15 mouse cellular contexts compared by ENCODE assay signal in genomic region chr1:177448921-177449320, GRCm38 (mm10). TPM values are rescaled to one million over a fixed set of nuclear protein-coding genes. Genes with fewer than 3 reads are reported as not detected.
DNase-seq lines count a peak whose midpoint lies in the region; ATAC-seq and TF ChIP-seq lines count a peak whose summit lies in the region.
"Had no signal": no experiment of that assay in that cellular context is flagged by ENCODE, and none has a peak within 500 bp of the region (broad histone marks: within the 10 kb centered on the region; RNA-seq: fewer than 3 reads in every experiment).

No protein-coding gene starts in this region.

- H3K27ac ChIP-seq in left cerebral cortex, adult 2 months: peak overlapping the region; percentile 91
- peak overlapping the region; percentile 96 for H3K27ac ChIP-seq in forebrain, embryonic 14.5 days (ENCODE audit: low read depth, low read length)
- no peak overlapping the region for H3K27ac ChIP-seq in hindbrain, embryonic 16.5 days (ENCODE audit: low read depth, low read length)
- no peak overlapping the region for H3K27ac ChIP-seq in neural tube, embryonic 13.5 days (replicated peaks)
- H3K27ac ChIP-seq in intestine, embryonic 16.5 days (ENCODE audit: low read length): no peak overlapping the region
- H3K27ac ChIP-seq: liver, embryonic 12.5 days had no signal

- no peak for ATAC-seq in forebrain, embryonic 14.5 days
- no peak for ATAC-seq in hindbrain, embryonic 16.5 days
- ATAC-seq in neural tube, embryonic 13.5 days (ENCODE audit: low read depth): no peak
- ATAC-seq in intestine, embryonic 16.5 days: no peak

- H3K27me3 ChIP-seq in forebrain, embryonic 14.5 days (replicated peaks; ENCODE audit: control insufficient read depth, insufficient read depth, low read length): no peaks in the 10 kb centered on the region
- H3K27me3 ChIP-seq in hindbrain, embryonic 16.5 days (replicated peaks; ENCODE audit: control insufficient read depth, insufficient read depth, low read length): no peaks in the 10 kb centered on the region
- H3K27me3 ChIP-seq in neural tube, embryonic 13.5 days: no peaks in the 10 kb centered on the region
- no peaks in the 10 kb centered on the region for H3K27me3 ChIP-seq in intestine, embryonic 16.5 days (replicated peaks; ENCODE audit: control insufficient read depth, insufficient read depth, low read length)
- H3K27me3 ChIP-seq: liver, embryonic 12.5 days had no signal

- DNase-seq in left cerebral cortex, adult 2 months (ENCODE audit: extremely low spot score in 1 of 2, low spot score in 2 of 2): no peak
- DNase-seq in left cerebral cortex, adult 8-10 months (ENCODE audit: low spot score in 2 of 2): no peak
- DNase-seq in forebrain, embryonic 14.5 days (ENCODE audit: low spot score): no peak
- DNase-seq in kidney, adult 8-10 months: no peak
- no peak for DNase-seq in heart, adult 9 months (ENCODE audit: low spot score in 2 of 2)
- DNase-seq: adrenal gland, postnatal 25 days; heart, adult 18-20 months; kidney, adult 9 months; thymus, adult 2 months had no signal

- H3K4me1 ChIP-seq in forebrain, embryonic 14.5 days (ENCODE audit: control insufficient read depth, insufficient read depth, low read length): peaks cover 38% of the 10 kb centered on the region
- peaks cover 16% of the 10 kb centered on the region for H3K4me1 ChIP-seq in hindbrain, embryonic 16.5 days (ENCODE audit: control insufficient read depth, insufficient read depth, low read depth, low read length)
- peaks cover 62% of the 10 kb centered on the region for H3K4me1 ChIP-seq in neural tube, embryonic 13.5 days (replicated peaks)
- H3K4me1 ChIP-seq in intestine, embryonic 16.5 days (ENCODE audit: control insufficient read depth, insufficient read depth, low read length): peaks cover 3% of the 10 kb centered on the region; the same call in 1 of the 2 replicates

- H3K9ac ChIP-seq in forebrain, embryonic 14.5 days (ENCODE audit: low read length): peak overlapping the region; percentile 98
- no peak overlapping the region for H3K9ac ChIP-seq in hindbrain, embryonic 16.5 days (ENCODE audit: low read depth, low read length)
- H3K9ac ChIP-seq in neural tube, embryonic 13.5 days: 0 out of 2 replicates have a peak overlapping the region, but pooled peaks have one; percentile 12
- H3K9ac ChIP-seq in intestine, embryonic 16.5 days (ENCODE audit: low read depth, low read length): no peak overlapping the region
- H3K9ac ChIP-seq: liver, embryonic 12.5 days had no signal

- peak overlapping the region; percentile 75 for H3K4me3 ChIP-seq in left cerebral cortex, adult 2 months
- peak overlapping the region; percentile 85 for H3K4me3 ChIP-seq in forebrain, embryonic 14.5 days (ENCODE audit: low read depth, low read length)
- H3K4me3 ChIP-seq in hindbrain, embryonic 16.5 days (ENCODE audit: low read length): peak overlapping the region; percentile 20
- H3K4me3 ChIP-seq in neural tube, embryonic 13.5 days: peak overlapping the region; percentile 15
- H3K4me3 ChIP-seq in intestine, embryonic 16.5 days (ENCODE audit: low read length): no peak overlapping the region
- H3K4me3 ChIP-seq: erythroblast, embryonic 14.5 days; liver, embryonic 12.5 days had no signal

- TF ChIP-seq CTCF in left cerebral cortex, adult 2 months (IDR thresholded peaks at IDR 0.05): no peak

- H3K9me3 ChIP-seq in forebrain, embryonic 14.5 days (replicated peaks; ENCODE audit: control insufficient read depth, low read length): no peaks in the 10 kb centered on the region
- no peaks in the 10 kb centered on the region for H3K9me3 ChIP-seq in hindbrain, embryonic 16.5 days (ENCODE audit: control insufficient read depth, low read length)
- H3K9me3 ChIP-seq in neural tube, embryonic 13.5 days: no peaks in the 10 kb centered on the region
- no peaks in the 10 kb centered on the region for H3K9me3 ChIP-seq in intestine, embryonic 16.5 days (ENCODE audit: control insufficient read depth, low read length)
- H3K9me3 ChIP-seq: G1E; liver, embryonic 12.5 days had no signal

- peak overlapping the region; percentile 58 for H3K4me2 ChIP-seq in forebrain, embryonic 14.5 days (ENCODE audit: low read length)
- H3K4me2 ChIP-seq in hindbrain, embryonic 16.5 days (ENCODE audit: low read length): peak overlapping the region; percentile 29
- peak overlapping the region; percentile 84 for H3K4me2 ChIP-seq in neural tube, embryonic 13.5 days
- no peak overlapping the region for H3K4me2 ChIP-seq in intestine, embryonic 16.5 days (ENCODE audit: low read depth, low read length)
- H3K4me2 ChIP-seq: liver, embryonic 12.5 days had no signal

- intact Hi-C loops in left cerebral cortex, adult 2 months (cut with DNase I): loop anchor here (5.0 to 10.0 kb wide), 3 partner anchors 173 to 517 kb away; no protein-coding TSS in a partner anchor

- peaks cover 22% of the 10 kb centered on the region for H3K36me3 ChIP-seq in forebrain, embryonic 14.5 days (ENCODE audit: control insufficient read depth, insufficient read depth, low read length)
- no peaks in the 10 kb centered on the region for H3K36me3 ChIP-seq in hindbrain, embryonic 16.5 days (ENCODE audit: control insufficient read depth, insufficient read depth, low read length)
- H3K36me3 ChIP-seq in neural tube, embryonic 13.5 days: peaks cover 16% of the 10 kb centered on the region; the same call in 1 of the 2 replicates
- peaks cover 12% of the 10 kb centered on the region for H3K36me3 ChIP-seq in intestine, embryonic 16.5 days (ENCODE audit: control insufficient read depth, insufficient read depth, low read length)

- WGBS in forebrain, embryonic 14.5 days: 8% methylated on average over 2 of the region's 2 CpGs
- 33% methylated on average over 2 of the region's 2 CpGs for WGBS in hindbrain, embryonic 16.5 days
- WGBS in neural tube, embryonic 13.5 days: 17% methylated on average over 2 of the region's 2 CpGs
- 79% methylated on average over 2 of the region's 2 CpGs for WGBS in intestine, embryonic 16.5 days

RNA-seq across cellular contexts. Expression of gene Zbtb18, which starts 6.8 kb away (rescaled TPM):
- total RNA-seq in left cerebral cortex, adult 2 months (2021): 100 to 1,000 TPM; 351 to 386 TPM
- 100 to 1,000 TPM; 279 to 374 (median 318) TPM for total RNA-seq in left cerebral cortex, adult 8-10 months (2022)
- polyA plus RNA-seq in forebrain, embryonic 14.5 days (2014; fragmentation: Nextera tagmentation; extraction: Ambion mirVana): 102 and 109 TPM in 2 replicates
- polyA plus RNA-seq in hindbrain, embryonic 16.5 days (2015; fragmentation: Nextera tagmentation; extraction: Ambion mirVana): 10.5 and 15.4 TPM in 2 replicates
- 5.9 and 8.3 TPM in 2 replicates for polyA plus RNA-seq in neural tube, embryonic 13.5 days (2015; fragmentation: Nextera tagmentation; extraction: Ambion mirVana)
- 1.1 and 1.3 TPM in 2 replicates for polyA plus RNA-seq in intestine, embryonic 16.5 days (2015; fragmentation: Nextera tagmentation; extraction: Ambion mirVana)

Comparison
In these comparisons a context has a peak if more than half of its experiments do, and no peak if none do; other contexts are left out.
1. H3K27ac ChIP-seq: peak in left cerebral cortex, adult 2 months (single experiment) and forebrain, embryonic 14.5 days (single experiment); none in hindbrain, embryonic 16.5 days (single experiment), neural tube, embryonic 13.5 days (single experiment) and intestine, embryonic 16.5 days (single experiment).
2. H3K9ac ChIP-seq: peak in forebrain, embryonic 14.5 days (single experiment) and neural tube, embryonic 13.5 days (single experiment); none in hindbrain, embryonic 16.5 days (single experiment) and intestine, embryonic 16.5 days (single experiment).